Mouse (Mus musculus): ENCODE data around the gene Tbc1d22a.

GRCm38 (mm10) chr15:86506666-86507065 is 292.4 kb downstream of the Tbc1d22a start:
- no peak for TF ChIP-seq POLR2A (IDR thresholded peaks at IDR 0.05; ENCODE audit: control insufficient read depth in 1 of 2, insufficient read depth in 1 of 2, low read depth in 1 of 2, low read length in 2 of 2, poor library complexity in 1 of 2)
- no peak for TF ChIP-seq ZMIZ1 (IDR thresholded peaks at IDR 0.05; ENCODE audit: low read depth, low read length)
- TF ChIP-seq POLR2AphosphoS5 (IDR thresholded peaks at IDR 0.05; ENCODE audit: borderline replicate concordance, low read depth, low read length) = no peak
- no peak for TF ChIP-seq GATA1 (IDR thresholded peaks at IDR 0.05; ENCODE audit: low read depth, low read length)
- no peak for TF ChIP-seq CTCF (IDR thresholded peaks at IDR 0.05 in 2 of 3, conservative IDR thresholded peaks at IDR 0.05 in 1 of 3; ENCODE audit: control insufficient read depth in 1 of 3, insufficient read depth in 1 of 3, low read depth in 2 of 3, low read length in 3 of 3, poor library complexity in 1 of 3, severe bottlenecking in 1 of 3)
- no peak for TF ChIP-seq EP300 (IDR thresholded peaks at IDR 0.05; ENCODE audit: low read depth in 1 of 2, low read length in 2 of 2)
- no peak for TF ChIP-seq POLR2AphosphoS2 (IDR thresholded peaks at IDR 0.05; ENCODE audit: low read length)

Data from MEL (cell line).